Mouse (Mus musculus) spleen, adult 18-20 months (tissue): Measurements from ENCODE around the gene Gal3st2.
"Not testable (repeated sequence)": the region's sequence is repeated elsewhere in the genome, so short reads cannot be mapped to it uniquely, and the experiment has no call there.

Source experiments
- DNase-seq, 2 experiments: peaks; one replicate each; pipeline ENCODE4 v3.0.0; 2022; ENCODE audit warnings: mixed read lengths in 2 of 2

The Gal3st2 gene

DNA sequence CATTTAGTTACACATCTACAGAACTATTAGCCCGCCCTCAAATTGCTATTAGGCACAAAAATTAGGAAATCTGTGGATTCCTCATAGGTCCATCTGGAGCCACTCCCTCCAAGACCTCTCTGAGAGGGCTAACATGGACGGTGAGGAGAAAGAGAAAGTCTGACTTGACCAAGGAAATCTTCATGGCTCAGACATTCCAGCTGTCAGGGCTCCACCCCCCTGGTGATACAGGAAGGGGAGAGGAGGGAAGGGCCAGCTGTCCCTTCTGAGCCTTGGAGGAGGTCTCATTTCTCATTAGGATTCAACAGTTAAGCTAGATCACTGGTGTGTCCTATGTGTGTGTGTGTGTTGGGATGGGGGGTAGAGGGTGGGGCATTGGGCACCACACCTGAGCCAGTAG, at the start of gene Gal3st2:
TSS of gene Gal3st2 (plus strand) at position 259 of the 400 bp plus-strand sequence.
- DNase-seq = not testable (repeated sequence)

DNA sequence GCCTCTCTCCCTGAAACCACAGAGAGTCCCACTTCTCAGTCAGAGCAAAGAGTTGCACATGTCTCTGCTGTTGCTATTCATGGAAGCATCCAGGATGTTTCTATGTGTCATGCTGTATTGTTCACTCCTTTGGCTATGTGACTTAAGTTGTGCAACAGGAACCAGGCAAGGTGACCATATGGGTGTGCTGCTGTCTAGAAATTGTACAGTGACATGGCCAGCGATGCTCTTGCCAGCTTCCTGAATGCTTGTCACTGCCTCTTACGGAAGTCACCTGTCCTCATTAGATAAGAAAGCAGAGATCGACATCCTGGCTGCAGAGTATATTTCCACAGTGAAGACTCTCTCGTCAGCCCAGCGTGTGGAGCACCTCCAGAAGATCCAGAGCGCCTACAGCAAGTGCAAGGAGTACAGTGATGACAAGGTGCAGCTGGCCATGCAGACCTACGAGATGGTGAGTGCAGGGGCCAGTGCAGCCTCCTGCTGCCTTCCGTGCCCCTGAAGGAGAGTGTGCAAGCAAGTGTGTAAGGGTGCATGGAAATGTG, 49.5 kb upstream of the Gal3st2 start:
- no peak for DNase-seq

DNA sequence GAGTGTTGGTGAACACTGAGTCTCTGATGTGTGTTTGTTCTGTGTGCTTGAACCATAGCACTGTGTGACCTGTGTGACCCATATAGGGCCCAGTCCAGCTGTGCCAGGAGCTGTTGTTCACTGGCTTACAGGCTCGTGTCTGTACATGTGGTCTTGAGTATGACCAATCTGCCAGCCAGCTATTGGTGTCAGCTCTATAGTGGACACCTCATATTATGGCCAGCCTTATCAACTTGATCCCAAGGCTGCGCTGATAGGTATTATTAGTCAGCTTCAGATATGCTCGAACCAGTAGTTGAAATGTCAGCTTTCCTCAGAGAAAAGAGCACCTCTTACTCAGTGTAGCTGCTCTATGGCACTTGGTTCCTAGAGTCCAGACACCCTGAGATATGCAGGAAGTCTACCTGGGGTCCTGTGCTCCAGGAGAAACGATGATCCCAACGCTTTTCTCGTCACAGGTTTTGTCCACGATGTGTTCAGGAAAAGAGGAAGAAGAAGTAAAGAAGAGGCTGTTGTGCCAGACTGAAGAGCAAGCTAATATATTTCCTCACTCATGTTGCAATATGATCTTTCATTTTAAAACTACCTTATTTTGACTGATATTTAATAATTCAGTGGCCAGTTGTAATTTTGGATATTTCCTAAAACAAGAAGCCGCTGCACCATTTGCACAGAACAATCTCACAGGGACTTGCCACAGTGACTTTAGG, 43.1 kb upstream of the Gal3st2 start:
- DNase-seq = no peak

DNA sequence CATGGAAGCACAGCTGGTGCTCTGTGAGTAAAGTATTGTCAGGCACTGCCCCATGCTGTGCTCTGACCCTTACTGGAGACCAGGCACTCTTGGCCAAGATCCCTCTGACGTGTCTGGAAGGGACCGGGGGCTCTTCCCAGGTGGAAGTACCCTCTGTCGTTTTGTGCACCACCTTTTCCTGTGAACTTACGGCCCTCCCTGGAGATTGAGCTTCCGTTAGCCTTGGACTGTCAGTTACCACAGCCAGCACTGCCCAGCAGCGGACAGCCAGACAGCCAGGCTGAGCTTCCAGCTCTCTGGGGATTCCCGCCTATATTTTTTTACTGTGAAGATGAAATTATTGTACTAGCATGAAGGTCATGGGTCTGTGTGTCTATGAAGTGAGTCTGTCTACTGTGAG, 42.4 kb upstream of the Gal3st2 start:
- DNase-seq = no peak

DNA sequence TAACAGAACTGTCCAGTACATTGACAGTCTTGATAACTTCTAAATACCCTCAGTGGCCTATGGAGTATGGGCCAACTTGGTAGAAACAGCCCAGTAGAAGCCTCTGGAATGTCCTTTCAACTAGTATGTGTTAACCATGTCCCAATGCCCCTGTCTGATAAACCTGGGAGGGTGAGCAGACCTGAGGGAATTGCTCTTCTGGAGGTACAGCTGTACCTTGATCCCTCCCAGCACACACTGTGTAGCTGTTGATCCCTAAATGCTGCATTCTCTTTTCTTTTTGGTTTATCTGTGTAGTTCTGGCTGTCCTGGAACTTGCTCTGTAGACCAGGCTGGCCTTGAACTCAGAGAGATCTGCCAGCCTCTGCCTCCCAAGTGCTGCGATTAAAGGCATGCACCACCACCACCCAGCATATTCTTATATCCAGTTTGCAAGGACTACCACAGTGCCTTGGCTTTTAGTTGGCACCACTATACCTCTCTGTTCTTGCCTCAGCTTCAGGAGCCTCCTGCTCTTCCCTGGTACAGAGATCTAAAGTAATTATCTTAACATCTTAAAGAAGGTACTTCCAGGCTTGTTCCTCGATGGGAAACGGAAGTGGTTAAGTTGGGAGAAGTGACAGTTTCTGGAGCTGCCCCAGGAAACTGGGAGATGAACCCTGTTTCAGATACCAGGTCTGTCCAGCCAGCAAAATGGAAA, 37.2 kb upstream of the Gal3st2 start:
- DNase-seq = no peak

DNA sequence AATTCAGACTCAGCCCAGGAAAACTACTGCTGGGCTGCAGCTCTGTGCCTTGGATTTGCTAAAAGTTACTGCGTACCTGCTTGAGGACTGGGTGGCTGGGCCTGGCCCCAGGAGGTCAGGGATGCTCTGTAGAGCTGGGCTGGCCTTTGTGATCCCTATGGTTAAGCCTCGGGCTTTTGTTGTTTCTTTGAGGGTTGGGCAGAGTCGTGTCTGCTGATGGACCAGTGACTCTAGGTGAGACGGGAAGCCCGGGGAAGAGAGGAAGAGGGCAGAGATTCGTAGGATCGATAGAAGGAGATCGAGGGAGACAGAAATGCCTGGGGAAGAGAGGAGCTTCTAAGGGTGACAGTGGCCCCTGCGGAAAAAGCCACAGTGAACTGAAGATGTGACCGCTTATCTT, 36.5 kb upstream of the Gal3st2 start, which contains the start of gene D2hgdh:
TSS of gene D2hgdh (plus strand) at position 301 of the 400 bp plus-strand sequence.
- no peak for DNase-seq

DNA sequence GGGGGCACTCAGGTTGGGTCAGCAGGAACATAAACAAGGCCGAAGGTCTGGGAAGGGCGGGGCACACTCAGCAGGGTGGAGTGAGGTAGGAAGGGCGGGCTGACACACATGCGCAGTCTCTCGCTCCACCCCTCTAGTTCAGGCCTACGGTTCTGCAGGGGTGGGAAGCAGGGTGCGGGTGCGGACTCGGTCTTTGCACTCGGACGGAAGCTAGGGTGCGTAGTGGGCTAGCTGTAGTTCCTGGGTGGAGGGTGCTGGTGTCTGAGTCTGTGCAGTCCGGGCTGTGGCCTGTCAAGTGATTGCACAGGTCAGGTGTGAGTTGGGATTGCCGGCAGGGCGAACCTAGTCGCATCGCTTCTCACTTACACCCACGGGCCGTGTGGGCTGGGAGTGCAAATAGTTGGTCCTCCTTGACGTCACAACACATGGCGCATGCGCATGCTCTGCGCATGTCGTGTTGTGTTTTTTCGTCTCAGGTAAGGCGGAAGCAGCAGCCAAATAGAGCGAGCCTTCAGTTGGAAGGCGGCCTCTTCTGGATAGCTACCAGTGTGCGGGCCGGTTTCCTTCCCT, 35.9 kb upstream of the Gal3st2 start:
- DNase-seq = peak; percentile 90 to 93

DNA sequence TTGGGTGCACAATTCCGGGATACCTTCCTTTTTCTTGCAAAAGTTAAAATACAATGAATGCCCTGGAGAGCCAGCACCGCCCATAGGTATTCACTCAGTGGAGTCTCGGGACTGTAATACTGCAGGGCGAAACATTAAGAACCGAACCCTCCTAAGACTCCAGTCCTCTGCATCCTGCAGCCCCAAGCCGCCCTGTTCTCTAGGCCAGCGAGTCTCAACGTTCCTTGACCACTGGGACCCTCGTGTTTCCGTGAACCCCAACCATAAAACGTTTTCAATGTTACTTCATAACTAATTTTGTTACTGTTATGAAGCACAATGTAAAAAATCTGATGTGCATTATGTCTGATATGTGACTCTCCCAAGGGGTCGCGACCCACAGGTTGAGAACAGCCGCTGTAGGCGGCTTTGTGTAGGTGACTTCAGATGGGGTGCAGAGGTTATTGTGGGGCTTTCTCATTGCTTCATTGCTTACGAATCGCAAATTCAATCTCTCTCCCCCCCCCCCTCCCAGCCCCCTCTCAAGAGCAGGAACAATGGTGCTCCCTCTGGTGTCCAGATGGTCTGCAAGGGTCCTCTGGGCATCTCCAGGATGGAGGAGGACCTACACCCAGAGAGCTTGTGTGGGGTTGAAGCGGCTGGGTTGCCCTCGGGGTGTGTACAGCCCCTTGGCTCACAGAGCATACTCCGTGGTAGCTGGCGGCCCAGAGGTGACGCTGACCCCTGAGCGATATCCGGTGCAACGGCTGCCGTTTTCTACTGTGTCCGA, 35.2 kb upstream of the Gal3st2 start:
- DNase-seq = peak in 1 of 2 experiments; percentile 19

DNA sequence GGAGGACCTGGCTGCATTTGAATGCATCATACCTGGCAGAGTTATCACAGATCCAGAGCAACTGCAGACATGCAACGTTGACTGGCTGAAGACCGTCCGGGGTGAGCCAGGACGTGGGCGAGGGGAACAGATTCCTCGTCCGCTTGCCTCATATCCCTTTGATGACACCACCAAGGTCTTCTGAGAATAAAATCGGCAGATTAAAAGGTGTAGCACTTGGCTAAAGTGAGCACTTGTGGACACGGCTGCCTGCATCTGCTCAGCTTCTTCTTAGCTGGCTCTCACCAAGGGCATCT, 34.6 kb upstream of the Gal3st2 start:
- DNase-seq = no peak

DNA sequence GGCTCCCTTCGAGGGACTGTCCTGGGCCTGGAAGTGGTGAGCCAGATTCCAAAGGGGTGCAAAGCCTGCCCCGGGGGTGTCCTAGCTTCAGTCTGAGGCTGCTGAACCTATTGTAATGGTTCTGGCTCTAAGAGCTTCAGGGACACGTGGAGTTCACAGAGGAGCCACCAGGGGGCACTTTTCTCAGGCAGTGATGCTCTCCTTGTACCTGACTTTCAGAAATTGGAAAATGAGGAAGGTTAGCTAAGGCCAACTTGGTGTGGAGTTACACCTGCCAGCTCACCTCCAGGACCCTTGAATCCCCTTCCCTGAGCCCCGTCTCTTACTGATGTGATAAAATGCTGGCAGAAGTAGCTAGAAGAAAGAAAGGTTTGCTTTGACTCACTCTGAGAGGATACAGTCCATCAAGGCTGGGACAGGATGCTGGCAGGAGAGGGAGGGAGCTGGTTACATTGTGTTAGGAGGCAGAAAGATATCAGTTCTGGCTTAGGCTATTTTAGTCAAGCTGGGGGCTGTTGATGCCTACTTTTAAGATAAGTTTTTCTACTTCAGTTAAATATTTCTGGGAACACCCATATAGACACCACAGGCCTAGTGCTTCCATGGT, 28.2 kb upstream of the Gal3st2 start:
- DNase-seq = not testable (repeated sequence)

DNA sequence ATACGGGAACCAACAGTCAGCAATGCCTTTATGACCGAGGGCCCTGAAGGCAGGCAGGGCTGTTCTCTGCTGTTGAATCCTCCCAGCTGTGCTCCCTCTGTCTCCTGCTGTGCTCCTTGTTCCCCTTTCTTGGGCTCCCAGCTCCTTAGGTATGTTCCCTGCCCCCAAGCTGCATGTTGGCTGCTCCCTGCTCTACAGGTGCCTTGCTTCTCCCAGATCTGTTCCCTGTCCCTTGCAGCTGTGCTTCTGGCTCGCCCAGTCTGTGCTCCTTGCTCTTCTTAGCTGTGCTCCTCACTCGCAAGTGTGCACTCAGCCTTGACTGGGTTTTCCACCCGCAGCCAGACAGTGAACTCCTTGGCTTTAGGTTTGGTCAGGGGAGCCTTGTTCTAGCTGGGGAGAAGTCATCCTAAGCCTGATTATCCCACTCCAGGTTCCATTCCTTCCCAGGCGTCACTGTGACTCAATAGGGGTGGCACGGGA, 26.4 kb upstream of the Gal3st2 start:
- DNase-seq = no peak

DNA sequence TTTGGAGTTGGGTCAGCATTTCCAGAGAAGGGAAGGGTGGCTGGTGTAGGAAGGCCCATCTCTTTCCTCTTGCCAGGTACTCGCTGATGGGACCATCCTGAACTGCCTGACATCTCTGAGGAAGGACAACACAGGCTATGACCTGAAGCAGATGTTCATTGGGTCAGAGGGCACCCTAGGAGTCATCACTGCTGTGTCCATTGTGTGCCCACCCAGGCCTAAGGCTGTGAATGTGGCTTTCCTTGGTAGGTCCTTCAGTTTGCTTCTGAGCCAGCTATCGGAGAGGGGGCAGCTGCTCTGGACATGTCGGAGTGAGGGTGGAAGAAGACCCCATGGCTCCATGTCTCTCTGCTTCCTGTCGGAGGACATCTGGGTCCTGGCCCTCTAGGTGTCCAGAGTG, 25.9 kb upstream of the Gal3st2 start:
- DNase-seq = no peak

DNA sequence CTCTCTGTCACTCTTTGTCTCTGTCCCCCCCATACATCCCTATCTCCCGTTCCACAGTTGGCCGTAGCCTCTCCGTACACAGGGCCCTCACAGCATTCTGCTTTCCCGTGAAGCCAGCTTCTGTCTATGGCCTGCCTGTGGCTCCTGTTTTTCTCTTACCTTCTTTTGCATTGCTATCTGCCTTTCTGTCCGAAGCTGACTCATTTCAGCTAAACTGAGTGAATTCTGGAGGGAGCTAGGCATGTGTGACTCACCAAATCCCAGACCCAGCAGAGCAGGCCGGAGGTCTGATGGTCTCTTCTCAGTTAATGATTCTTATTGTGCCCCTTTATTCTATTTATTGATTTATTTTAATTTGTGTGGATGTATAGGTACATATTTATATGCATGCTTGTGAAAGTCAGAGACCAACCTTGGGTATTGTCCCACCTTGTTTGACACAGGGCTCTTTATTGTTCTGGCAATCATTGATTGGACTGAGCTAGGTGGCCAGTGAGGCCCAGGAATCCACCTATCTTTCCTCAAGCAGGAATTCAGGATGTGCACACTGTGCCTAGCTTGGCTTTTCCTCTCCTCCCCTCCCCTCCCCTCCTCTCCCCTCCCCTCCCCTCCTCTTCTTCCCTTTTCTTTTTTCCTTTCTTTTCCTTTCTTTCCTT, 25.1 kb upstream of the Gal3st2 start:
- DNase-seq = no peak

DNA sequence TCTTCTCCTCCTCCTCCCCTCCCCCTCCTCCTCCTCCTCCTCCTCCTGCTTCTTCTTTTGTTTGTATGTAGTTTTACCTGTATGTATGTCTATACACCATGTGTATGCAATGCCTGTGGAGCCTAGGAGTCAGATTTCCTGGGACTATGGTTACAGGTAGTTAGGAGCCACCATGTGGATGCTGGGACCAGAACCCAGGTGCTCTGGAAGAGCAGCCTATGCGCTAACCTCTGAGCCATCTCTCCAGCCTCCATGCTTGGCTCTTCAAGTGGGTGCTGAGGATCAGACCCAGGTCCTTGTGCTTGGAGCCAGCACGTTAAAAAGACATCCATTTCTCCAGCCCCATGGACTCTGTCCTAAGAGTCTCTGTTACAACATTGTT, 24.6 kb upstream of the Gal3st2 start:
- no peak for DNase-seq

DNA sequence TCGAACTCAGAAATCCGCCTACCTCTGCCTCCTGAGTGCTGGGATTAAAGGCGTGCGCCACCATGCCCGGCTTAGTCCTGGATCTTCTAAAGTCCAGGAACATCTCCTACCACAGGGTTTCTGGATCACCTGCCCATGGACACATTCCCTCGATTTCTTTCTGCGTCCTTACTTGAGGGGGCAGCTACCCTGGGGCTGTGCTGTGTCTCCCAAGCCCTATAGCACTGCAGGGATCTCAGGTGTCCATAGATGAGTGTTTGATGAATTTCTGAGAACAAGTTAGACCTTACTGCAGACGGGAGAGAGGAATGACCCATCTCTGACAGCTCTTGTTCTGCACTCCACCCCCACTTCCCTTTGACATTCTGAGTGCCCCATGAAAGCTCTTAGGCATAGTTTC, 23.8 kb upstream of the Gal3st2 start:
- DNase-seq = no peak

DNA sequence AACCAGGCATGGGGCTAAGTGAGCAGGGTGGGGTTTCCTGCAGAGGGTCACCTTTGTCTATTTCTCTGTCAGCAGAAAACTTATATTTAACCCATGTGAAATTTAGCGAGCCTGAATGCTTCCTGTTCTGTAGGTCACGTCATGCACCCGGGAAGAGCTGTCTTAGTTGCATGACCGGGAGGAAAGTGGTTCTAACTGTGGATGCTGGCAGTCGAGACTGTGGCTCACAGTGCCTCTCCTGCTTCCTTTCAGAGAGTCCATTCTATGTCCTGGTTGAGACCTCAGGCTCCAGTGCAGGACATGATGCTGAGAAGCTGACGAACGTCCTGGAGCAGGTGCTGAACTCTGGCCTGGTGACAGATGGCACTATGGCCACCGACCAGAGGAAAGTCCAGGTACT, 22.5 kb upstream of the Gal3st2 start:
- DNase-seq = not testable (repeated sequence)

DNA sequence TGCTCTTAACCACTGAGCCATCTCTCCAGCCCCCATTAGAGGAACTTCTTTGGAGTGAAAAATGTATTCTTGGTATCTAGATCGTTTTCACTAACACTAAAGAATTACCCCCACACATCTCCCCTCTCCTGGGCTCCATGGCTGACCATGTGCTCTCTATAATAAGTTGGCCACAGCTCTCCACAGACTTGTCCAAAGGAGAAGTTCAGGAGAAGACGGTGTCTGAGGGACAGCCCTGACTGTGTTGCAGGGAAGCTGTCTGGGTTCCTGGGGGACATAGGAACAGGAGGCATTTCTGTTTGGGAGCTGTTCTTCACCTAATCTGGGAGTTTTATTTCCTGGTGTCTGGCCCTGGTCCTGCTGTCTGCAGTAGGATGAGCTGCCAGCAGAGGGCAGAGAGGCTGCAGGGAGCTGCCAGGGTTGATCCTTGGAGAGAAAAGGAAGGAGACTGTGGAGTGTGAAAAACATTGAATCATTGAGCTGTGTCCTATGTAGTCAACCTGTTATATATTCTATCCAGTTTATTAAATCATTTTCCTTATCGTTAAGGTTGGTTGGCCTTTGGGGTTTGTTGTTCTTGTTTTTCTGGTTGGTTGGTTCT, 15.2 kb upstream of the Gal3st2 start:
- not testable (repeated sequence) for DNase-seq

DNA sequence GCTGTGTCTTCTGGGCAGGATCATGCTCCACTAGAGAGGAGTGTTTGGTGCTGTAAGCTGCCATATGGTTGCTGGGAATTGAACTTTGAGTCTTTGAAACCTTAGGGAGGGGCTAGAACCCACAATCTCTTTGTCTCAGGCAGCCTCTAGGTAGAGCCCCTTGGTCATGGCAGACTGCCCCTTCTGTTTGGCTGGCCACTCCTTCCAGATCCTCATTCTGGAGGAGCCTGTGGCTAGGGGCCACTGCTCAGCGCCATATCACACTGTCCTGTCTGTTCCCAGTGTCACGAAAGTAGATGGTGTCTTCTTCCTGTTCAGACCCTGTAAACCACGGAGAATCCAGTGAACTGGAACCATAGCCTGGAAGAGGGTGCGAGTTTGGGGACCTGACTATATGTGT, 5.3 kb upstream of the Gal3st2 start:
- not testable (repeated sequence) for DNase-seq

DNA sequence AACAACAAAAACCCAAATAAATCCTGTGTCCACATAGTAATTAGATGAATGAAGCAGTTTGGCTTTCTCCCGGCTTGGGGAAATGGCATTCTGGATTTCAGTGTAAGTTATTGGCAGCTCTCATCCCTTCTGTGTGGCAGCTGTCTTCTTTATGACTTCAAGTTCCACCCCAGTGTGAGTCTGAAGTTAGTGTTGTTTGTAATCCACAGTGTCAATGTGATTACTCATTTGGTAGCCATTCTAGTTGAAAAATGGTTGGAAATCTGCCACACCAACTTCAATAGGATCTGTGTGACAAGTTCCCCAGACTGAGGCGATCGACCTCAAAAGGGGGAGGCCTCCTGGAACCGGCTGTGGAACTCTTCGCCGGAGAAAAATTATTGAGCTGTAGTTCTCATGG, 3.7 kb upstream of the Gal3st2 start:
- DNase-seq = no peak

DNA sequence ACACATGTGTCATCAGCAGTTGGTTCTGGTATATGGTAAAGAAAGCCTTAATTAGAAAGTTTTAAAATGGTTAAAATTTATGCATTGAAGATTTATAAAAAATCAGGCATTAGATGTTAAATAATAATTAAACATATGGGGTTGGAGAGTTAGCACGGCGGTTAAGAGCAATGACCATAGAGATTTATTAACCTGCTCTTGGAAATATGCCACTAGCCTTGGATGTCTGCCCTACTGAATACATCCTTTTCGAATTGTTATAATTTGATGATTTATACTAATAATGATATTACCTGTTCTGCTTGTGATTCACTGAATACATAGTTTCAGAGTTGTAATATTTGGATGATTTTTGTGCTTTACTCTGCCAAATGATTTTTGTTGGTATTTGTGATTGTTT, 3.1 kb upstream of the Gal3st2 start:
- no peak for DNase-seq

DNA sequence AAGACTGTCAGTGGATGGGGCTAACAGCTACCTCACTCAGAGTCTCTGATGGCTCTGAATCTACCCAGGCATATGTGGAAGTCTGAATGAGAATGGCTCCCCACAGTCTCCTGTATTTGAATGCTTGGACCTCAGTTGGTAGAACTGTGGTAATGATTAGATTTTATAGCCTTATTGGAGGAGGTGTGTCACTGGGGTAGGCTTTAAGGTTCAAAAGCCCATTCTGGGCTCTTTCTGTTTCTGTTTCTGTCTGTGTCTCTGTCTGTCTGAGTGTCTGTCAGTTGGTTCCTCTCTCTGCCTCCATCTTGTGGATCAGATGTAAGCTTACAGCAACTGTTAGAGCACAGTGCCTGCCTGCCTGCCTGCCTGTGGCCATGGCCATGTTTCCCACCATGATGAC, 1.5 kb upstream of the Gal3st2 start:
- no peak for DNase-seq
